Mouse (Mus musculus): ENCODE measurements around the gene Rpl36a.

DNA sequence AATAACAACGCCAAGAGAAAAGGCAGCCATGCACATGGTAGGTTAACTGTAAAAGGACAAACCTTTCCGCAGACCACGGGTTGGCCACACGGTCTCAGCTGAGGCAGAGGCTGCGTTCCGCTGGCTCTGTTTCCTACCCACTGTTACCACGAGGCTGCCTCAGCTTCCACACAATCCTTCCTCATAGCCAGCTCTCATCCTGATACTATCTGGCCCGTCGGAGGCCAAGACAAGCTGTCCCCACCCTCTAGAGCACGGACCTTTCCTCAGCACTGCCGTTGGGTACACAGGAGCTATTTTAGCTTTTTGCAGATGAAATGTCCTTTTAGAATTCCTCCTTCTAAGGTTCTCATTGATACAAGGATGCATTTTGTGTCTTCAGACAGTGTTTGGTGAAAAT is 3.2 kb upstream of the Rpl36a start:
- TF ChIP-seq POLR2A (IDR thresholded peaks at IDR 0.05; ENCODE audit: low read depth, low read length) (no peak), CTCF (IDR thresholded peaks at IDR 0.05; ENCODE audit: extremely low read depth, insufficient read depth, insufficient read length, insufficient replicate concordance) (no peak)
